Mouse (Mus musculus) limb, embryonic 14.5 days (tissue): ENCODE measurements at regions not wholly inside any gene's neighbourhood (a gene's known extent, or its start where the extent isn't known, plus 50 kb on each side); places are given as distances from the start of the nearest gene placed in this dataset.
"Not testable (repeated sequence)": the region's sequence is repeated elsewhere in the genome, so short reads cannot be mapped to it uniquely, and the experiment has no call there.

ENCODE experiments used
- ATAC-seq: fragments of 200-750 bp; cut with Nextera tagmentation; 2 replicates; pipeline ENCODE4 v1.8.0; 2017; ENCODE audit warnings: low read depth, moderate number of reproducible peaks, moderate TSS enrichment; ENCODE audit not compliant: low FRiP score
- DNase-seq: peaks from one replicate; pipeline ENCODE4 v3.0.0-alpha.2; 2015; ENCODE audit warnings: low spot score
- H3K27ac ChIP-seq: fragments of 300-500 bp; sonication (generic); replicated peaks from 2 replicates; pipeline ENCODE4 v1.5.1; 2014; ENCODE audit warnings: low read depth, mild to moderate bottlenecking, low read length, moderate library complexity, mixed read lengths
- H3K27me3 ChIP-seq: fragments of 300-500 bp; sonication (generic); 2 replicates; pipeline ENCODE4 v1.6.1; 2014; ENCODE audit warnings: low read length, mixed read lengths; ENCODE audit not compliant: control insufficient read depth, insufficient read depth
- H3K36me3 ChIP-seq: fragments of 300-500 bp; sonication (generic); 2 replicates; pipeline ENCODE4 v1.6.1; 2014; ENCODE audit warnings: mild to moderate bottlenecking, low read length, moderate library complexity, mixed read lengths; ENCODE audit not compliant: control insufficient read depth, insufficient read depth
- H3K4me1 ChIP-seq: fragments of 300-500 bp; sonication (generic); 2 replicates; pipeline ENCODE4 v1.6.1; 2014; ENCODE audit warnings: antibody characterized with exemption, low read length, mixed read lengths; ENCODE audit not compliant: control insufficient read depth, insufficient read depth
- H3K4me2 ChIP-seq: fragments of 300-500 bp; sonication (generic); replicated peaks from 2 replicates; pipeline ENCODE4 v1.6.1; 2014; ENCODE audit warnings: low read depth, mild to moderate bottlenecking, low read length, moderate library complexity; ENCODE audit not compliant: severe bottlenecking
- H3K4me3 ChIP-seq: fragments of 300-500 bp; sonication (generic); replicated peaks from 2 replicates; pipeline ENCODE4 v1.5.1; 2014; ENCODE audit warnings: low read length
- H3K9ac ChIP-seq: fragments of 300-500 bp; sonication (generic); 2 replicates; pipeline ENCODE4 v1.6.1; 2014; ENCODE audit warnings: mild to moderate bottlenecking, low read depth, low read length, moderate library complexity; ENCODE audit not compliant: severe bottlenecking
- H3K9me3 ChIP-seq: fragments of 300-500 bp; sonication (generic); 2 replicates; pipeline ENCODE4 v1.6.1; 2016; ENCODE audit warnings: low read length; ENCODE audit not compliant: control insufficient read depth
- POLR2A ChIP-seq: fragments of 200-500 bp; IDR thresholded peaks from 2 replicates; pipeline ENCODE4 v1.8.0; 2012; ENCODE audit warnings: inconsistent platforms, mild to moderate bottlenecking, moderate library complexity, borderline replicate concordance; ENCODE audit not compliant: insufficient read depth, insufficient read length; ENCODE audit errors: extremely low read depth
- WGBS: fragments of 180-500 bp; shearing (Covaris S2); extraction: QIAGEN DNeasy Blood & Tissue Kit; methylation state at CpG from one replicate; pipeline ENCODE4 v1.1.7; 2014; 5-methylcytosine and 5-hydroxymethylcytosine counted together

GRCm38 (mm10) chr16:21102033-21102432 lies 51.8 kb downstream of the Teddm3 start:
- not testable (repeated sequence) for H3K27me3 ChIP-seq, ATAC-seq, H3K36me3 ChIP-seq, H3K27ac ChIP-seq, DNase-seq, H3K9me3 ChIP-seq, H3K4me2 ChIP-seq, H3K4me3 ChIP-seq, H3K4me1 ChIP-seq, H3K9ac ChIP-seq
- WGBS, result 78% methylated on average over 3 of the region's 3 CpGs

- not testable (repeated sequence) for H3K9ac ChIP-seq, H3K4me1 ChIP-seq, H3K4me3 ChIP-seq, H3K27ac ChIP-seq, H3K36me3 ChIP-seq, H3K9me3 ChIP-seq, ATAC-seq, H3K4me2 ChIP-seq, DNase-seq, H3K27me3 ChIP-seq
- 82% methylated on average over 2 of the region's 2 CpGs for WGBS
These were observed 53.7 kb downstream of the Teddm3 start for GRCm38 (mm10) chr16:21100126-21100525.

- Histone ChIP-seq H3K9ac (no peak overlapping the region), H3K4me2 (no peak overlapping the region), H3K4me3 (no peak overlapping the region), H3K27me3 (no peaks in the 10 kb centered on the region), H3K36me3 (no peaks in the 10 kb centered on the region), H3K27ac (no peak overlapping the region), H3K4me1 (no peaks in the 10 kb centered on the region), H3K9me3 (no peaks in the 10 kb centered on the region)
- DNase-seq (no peak), ATAC-seq (no peak)
- WGBS, result 65% methylated on average over 5 of the region's 5 CpGs
- TF ChIP-seq POLR2A, result no peak
These were observed 79.0 kb downstream of the Teddm3 start for GRCm38 (mm10) chr16:21074779-21075148.

GRCm38 (mm10) chr16:21074082-21074778 lies 79.6 kb downstream of the Teddm3 start:
- H3K4me3 ChIP-seq, H3K27me3 ChIP-seq, H3K9ac ChIP-seq, H3K9me3 ChIP-seq, H3K4me2 ChIP-seq, H3K4me1 ChIP-seq, H3K36me3 ChIP-seq, H3K27ac ChIP-seq, DNase-seq: not testable (repeated sequence)
- WGBS, result 30% methylated on average over 8 of the region's 10 CpGs
- peak; percentile 83 for ATAC-seq

- H3K27me3 ChIP-seq, result no peaks in the 10 kb centered on the region
- WGBS, result 93% methylated on average over 2 of the region's 2 CpGs
- H3K9ac ChIP-seq, result no peak overlapping the region
- no peak for DNase-seq
- no peak overlapping the region for H3K27ac ChIP-seq
- no peaks in the 10 kb centered on the region for H3K4me1 ChIP-seq
- no peaks in the 10 kb centered on the region for H3K36me3 ChIP-seq
- no peak for ATAC-seq
- H3K9me3 ChIP-seq, result no peaks in the 10 kb centered on the region
- H3K4me2 ChIP-seq, result no peak overlapping the region
- no peak overlapping the region for H3K4me3 ChIP-seq
- TF ChIP-seq POLR2A, result no peak
These were observed 93.6 kb downstream of the Teddm3 start for GRCm38 (mm10) chr16:21060211-21060610.

- peaks cover 3% of the 10 kb centered on the region; the same call in 1 of the 2 replicates for H3K9me3 ChIP-seq
- no peaks in the 10 kb centered on the region for H3K27me3 ChIP-seq
- no peaks in the 10 kb centered on the region for H3K36me3 ChIP-seq
- no peak overlapping the region for H3K4me3 ChIP-seq
- H3K9ac ChIP-seq, result no peak overlapping the region
- TF ChIP-seq POLR2A, result no peak
- ATAC-seq, result no peak
- no peak for DNase-seq
- no peak overlapping the region for H3K4me2 ChIP-seq
- no peaks in the 10 kb centered on the region for H3K4me1 ChIP-seq
- H3K27ac ChIP-seq, result no peak overlapping the region
These were observed 99.0 kb downstream of the Teddm3 start for GRCm38 (mm10) chr16:21054772-21055171.

- not testable (repeated sequence) for H3K9ac ChIP-seq, DNase-seq, H3K9me3 ChIP-seq, H3K4me1 ChIP-seq, H3K36me3 ChIP-seq, H3K4me3 ChIP-seq, ATAC-seq, H3K27ac ChIP-seq, H3K27me3 ChIP-seq, H3K4me2 ChIP-seq
- WGBS, result 92% methylated on average over 1 of the region's 1 CpGs
These were observed 131.7 kb downstream of the Teddm3 start for GRCm38 (mm10) chr16:21022087-21022486.
